Mouse (Mus musculus): Measurements from ENCODE around the gene Zfp408.

DNA sequence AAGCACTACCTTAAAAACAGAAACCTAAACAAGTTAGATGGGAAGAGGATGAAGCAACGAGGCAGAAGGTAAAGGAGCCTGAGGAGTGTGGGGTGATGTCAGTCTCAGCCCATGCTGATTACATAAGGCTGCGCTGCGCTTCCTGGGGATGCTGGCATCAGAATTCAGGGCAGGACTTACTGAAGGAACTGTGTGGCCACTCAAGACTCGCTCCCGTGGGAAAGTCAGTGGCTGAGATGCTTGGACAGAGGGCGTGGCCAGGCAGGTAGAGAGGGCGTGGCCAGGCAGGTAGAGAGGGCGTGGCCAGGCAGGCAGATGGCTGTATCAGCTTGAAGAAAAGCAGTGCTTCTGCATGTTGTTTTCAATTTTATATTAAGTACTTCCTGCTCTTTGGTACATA, 34.3 kb upstream of the Zfp408 start:
- TF ChIP-seq CTCF (IDR thresholded peaks at IDR 0.05; ENCODE audit: low read depth) (no peak), EP300 (IDR thresholded peaks at IDR 0.05; ENCODE audit: low read depth) (no peak)
